Mouse (Mus musculus): ENCODE results near the gene Psmc3ip.
"Not testable (repeated sequence)": the region's sequence is repeated elsewhere in the genome, so short reads cannot be mapped to it uniquely, and the experiment has no call there.

- not testable (repeated sequence) for TF ChIP-seq EP300, CTCF (IDR thresholded peaks at IDR 0.05)
Observed at GRCm38 (mm10) chr11:101125008-101125407, 29.8 kb upstream of the Psmc3ip start.

Data from lung, postnatal 0 days (tissue).